Mouse (Mus musculus): ENCODE measurements around the gene Gm49366.
"Not testable (repeated sequence)": the region's sequence is repeated elsewhere in the genome, so short reads cannot be mapped to it uniquely, and the experiment has no call there.

Gm49366 gene

DNA sequence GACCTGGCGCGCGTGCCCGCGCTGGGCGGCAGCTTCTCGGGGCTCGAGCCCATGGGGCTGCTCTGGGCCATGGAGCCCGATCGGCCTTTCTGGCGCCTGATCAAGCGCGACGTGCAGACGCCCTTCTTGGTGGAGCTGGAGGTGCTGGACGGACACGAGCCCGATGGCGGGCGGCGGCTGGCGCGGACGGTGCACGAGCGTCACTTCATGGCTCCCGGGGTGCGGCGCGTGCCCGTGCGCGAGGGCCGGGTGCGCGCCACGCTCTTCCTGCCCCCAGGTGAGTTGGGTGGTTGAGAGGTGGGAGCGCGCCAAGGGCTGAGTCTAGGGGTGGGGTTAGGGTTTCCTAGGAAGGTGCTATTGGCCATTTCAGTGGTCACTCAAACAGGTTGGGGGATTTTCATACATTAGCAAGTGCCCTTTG is at the start of gene Gm49366:
Gm49366 (plus strand) TSS at position 245 of the 421 bp plus-strand sequence.
- peak; percentile 2 to 13 for DNase-seq

DNA sequence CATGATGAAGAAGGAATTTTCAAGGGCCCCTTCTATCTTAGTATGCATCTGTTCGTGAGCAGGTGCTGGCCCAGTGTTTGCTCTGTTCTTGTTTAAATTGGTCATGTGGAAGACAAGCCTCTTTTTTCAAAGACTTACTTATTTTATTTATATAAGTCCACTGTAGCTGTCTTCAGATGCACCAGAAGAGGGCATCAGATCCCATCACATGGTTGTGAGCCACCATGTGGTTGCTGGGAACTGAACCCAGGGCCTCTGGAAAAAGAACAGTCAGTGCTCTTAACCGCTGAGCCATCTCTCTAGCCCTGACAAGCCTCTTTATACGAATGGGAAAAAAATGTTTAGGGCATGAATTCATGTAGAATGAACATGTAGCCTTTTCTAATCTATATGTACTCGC is 49.4 kb upstream of the Gm49366 start:
- DNase-seq: no peak

DNA sequence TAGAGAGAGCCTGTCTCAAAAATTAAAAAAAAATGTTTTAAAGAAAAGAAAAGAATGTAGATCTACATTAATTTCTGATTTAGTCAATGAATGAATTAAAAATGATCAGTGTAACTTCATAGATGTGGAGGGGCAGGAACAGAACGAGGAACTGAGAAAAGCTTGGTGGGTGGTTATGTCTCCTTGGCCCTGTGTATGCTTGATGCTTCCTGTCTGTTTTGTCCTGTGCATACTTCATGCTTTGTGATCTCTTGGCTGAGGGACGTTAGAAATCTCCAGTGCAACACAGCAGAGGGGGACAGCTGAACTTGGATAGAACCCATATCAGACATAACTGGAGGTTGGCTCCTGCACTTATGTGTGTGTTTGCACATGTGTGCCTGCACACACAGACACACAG is 41.5 kb upstream of the Gm49366 start:
- DNase-seq: no peak

GRCm38 (mm10) chr12:83998341-83999107 is 40.2 kb upstream of the Gm49366 start:
- no peak for DNase-seq

DNA sequence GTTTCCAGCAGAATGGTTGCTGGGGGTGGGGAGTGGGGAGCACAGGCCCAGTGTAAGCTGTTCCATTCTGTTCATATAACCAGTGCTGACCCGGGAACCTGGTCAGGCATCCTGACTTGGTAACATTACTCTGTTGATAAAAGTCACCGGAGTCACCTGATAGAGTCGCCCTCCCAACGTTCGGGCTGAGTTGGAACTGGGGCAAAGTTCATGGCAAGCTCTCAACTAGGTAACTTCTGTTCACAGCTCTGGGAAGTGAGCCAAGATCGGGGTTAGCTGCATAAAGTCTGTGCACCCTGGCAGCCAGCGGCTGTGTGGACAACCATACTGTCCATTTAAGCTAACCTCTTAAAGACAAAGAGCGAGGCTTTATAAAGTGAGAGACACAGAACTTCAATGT is 39.5 kb upstream of the Gm49366 start:
- DNase-seq: not testable (repeated sequence)

- no peak for DNase-seq
These were observed 38.3 kb upstream of the Gm49366 start for GRCm38 (mm10) chr12:84000418-84000817.

DNA sequence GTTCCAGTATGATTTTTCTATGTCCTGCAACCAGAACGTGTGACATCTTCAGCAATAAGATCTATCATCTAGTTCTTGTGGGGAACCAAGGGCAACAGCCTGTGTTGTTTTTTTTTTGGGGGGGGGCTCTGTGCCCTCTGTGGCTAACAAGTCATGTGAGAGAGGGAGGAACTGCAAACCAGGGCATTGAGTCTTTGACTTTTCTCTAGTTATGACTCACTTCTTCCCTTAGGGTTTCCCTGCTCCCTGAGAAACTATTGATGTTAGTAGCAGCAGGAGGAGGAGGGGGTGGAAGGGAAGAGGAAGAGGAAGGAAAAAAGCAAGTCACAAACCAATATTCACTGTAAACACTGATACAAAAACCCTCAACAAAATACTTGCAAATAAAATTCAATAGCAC is 34.9 kb upstream of the Gm49366 start:
- DNase-seq: no peak

GRCm38 (mm10) chr12:84008251-84008650 is 30.5 kb upstream of the Gm49366 start:
- no peak for DNase-seq

DNA sequence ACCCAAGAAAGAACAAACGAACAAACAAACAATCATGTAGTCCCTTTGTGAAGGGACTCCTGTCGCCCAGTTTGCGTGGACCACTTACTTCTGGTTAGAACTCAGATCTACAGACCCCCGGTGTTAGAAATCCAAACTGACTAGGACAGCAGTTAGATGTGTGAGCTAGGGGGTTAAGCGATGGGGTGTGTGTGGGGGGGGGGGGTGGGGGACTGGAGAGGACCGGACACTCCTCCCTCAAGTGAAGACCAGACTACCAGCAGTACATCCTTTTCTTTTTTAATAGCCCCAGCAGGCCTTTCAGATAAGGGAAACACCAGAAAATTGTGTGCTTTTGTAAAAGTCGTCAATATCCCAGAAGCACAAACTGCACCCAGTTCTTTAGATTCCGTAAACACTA is 30.0 kb upstream of the Gm49366 start:
- no peak for DNase-seq

- peak; percentile 31 to 54 for DNase-seq
These were observed 29.4 kb upstream of the Gm49366 start, which contains the start of gene Acot1 for GRCm38 (mm10) chr12:84009171-84009965. Gene Acot1, plus strand, starts transcription at chr12:84009490.

- DNase-seq: no peak
These were observed 28.5 kb upstream of the Gm49366 start for GRCm38 (mm10) chr12:84010201-84010600.

DNA sequence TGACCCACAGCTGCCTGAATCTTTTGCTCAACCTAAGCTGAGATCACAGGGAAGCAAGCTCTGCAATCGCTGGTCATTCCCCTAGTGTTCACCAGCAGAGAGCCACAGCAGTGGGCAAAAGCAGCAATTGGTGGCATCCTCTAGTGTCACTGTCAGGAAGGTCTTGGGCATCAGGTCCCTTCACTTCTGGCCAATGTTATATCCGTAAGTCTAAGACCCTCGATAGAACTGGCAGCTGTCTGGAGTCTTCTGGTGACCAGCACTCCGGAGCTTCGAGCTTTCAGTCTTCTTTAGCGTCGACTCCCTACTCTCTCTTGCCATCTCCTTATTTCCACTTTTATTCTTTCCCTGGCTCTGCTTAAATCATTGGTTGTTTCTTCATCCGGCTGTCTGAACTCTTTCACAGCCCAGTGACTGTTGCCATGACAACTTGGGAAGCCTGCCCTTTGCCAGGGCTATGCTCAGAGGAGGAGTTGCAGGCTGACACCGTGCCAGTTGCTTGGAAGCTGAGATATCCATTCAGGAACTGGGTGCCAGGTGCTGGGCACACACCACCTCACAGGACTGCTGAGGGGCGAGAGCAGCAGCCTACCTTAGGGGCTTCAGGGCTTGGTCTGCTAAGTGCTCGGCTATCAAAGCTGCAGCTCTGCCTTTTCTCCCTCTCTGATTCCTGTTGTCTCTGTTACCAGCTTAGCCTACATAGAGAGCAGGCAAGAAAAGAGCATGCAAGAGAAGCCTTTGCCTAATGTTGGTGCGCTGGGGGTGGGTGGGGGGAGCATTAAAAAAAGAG is 27.3 kb upstream of the Gm49366 start:
- no peak for DNase-seq

DNA sequence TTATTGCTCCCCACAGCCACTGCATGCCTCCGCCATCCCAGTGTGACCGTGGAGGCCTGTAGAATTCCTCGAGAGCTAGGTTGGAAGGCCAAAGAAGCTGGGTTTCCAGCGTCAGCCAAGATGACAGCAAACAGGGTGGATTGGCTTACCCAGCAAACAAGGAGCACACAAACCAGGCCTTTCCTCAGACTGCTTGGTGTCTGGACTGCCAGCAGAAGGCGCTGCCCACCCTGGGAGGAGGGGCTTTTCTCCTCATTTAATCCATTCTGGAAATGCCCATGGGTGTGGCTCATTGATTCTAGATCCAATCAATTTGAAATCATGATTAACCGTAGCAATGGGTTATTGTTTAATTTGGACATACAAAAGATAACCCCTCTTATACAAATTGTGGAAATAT is 25.6 kb upstream of the Gm49366 start:
- DNase-seq: no peak

DNA sequence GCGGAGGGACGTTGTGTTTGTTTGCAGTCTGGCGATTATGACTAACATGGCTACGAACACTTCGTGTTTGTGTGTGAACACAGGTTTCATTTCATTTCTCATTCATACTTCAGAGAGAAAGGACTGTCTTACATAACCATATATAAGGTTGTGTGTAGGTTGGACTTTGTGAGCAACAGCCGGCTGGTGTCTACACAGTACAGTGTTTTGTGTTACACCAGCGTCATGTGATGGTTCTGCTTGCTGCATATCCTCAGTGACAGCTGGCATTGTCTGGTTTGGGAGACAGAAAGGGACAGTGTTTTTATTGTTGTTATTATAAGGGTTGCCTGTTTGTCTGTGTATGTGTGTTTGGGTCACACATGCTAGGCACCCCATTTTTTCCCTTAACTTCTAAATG is 25.0 kb upstream of the Gm49366 start:
- no peak for DNase-seq

GRCm38 (mm10) chr12:84020528-84020927 is 18.2 kb upstream of the Gm49366 start:
- DNase-seq: peak in 1 of 2 experiments; percentile 8

DNA sequence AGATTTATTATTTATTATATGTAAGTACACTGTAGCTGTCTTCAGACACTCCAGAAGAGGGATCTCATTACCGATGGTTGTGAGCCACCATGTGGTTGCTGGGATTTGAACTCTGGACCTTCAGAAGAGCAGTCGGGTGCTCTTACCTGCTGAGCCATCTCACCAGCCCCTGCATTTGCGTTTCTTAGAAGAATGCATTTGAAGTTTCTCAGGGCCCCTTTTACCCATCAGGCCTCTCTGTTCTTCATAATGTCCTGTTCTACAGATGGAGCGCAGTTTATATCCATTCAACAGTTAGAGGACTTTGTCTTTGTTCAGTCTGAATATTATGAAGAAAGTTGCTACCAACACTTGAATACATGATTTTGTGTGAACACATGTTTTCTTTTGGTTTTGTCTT is 16.5 kb upstream of the Gm49366 start:
- not testable (repeated sequence) for DNase-seq

GRCm38 (mm10) chr12:84023052-84023745 is 15.5 kb upstream of the Gm49366 start:
- DNase-seq: no peak

- DNase-seq: no peak
These were observed 12.8 kb upstream of the Gm49366 start for GRCm38 (mm10) chr12:84025888-84026287.

GRCm38 (mm10) chr12:84028328-84028727 is 10.4 kb upstream of the Gm49366 start:
- not testable (repeated sequence) for DNase-seq

DNA sequence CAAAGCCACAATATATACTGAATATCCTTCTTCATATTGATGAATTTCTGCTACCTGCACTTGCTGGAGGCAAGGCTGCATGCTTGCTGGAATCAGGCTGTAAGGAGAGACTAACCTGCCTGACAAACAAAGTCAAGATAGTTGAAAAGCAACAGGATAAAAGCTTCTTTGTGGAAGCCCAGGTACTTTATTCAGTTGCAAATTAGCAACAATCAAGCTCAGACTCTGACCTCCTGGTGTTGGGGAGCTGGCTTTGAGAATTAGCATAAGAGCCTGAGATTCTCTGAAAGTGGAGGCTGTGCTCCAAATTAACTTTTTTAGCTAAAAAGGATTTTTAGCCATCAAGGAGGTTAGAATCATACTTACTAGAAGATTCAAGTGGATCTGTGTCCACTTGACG is 9.7 kb upstream of the Gm49366 start:
- DNase-seq: not testable (repeated sequence)

DNA sequence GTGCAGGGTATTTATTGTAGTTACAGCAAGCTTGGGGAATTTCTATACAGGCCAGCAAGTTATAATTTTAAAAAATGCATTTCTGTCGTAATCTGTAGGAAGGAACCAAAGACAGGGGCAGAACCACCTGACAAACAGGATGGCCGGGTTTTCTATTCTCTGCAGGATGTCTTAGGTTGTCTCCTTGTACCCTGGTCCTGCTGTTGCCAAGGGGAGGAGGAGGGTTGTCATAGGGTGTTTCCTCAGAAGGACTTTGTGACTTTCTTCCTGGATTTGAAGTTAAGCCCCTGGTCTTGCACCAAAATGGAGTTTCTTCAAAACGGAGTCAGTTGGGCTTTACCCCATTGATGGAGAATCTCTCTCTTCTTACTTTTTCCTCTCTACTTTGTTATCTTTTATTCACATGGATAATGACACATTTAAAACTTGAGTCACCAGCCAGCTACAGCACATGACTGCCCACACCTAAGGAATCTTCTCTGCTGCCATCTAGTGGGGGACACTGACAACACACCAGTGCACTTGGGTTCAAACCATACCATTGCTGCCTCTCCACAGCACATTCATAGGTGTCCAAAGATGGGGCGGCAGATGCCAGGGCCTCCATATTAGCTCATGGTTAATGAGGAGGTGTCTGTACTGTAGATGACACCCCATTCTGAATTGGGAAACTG is 7.9 kb upstream of the Gm49366 start:
- DNase-seq: peak; percentile 48 to 64

- no peak for DNase-seq
These were observed 5.9 kb upstream of the Gm49366 start for GRCm38 (mm10) chr12:84032854-84033253.

All from thymus, postnatal 36 days (tissue).